Mouse (Mus musculus): Measurements from ENCODE around the gene Iqgap3.

The Iqgap3 gene

GRCm38 (mm10) chr3:88150999-88151364 is 69.2 kb downstream of the Iqgap3 start:
- peaks cover 14% of the 10 kb centered on the region for H3K36me3 ChIP-seq (ENCODE audit: insufficient read depth, low read length)
- TF ChIP-seq CTCF (conservative IDR thresholded peaks at IDR 0.05; ENCODE audit: low read length), result no peak

DNA sequence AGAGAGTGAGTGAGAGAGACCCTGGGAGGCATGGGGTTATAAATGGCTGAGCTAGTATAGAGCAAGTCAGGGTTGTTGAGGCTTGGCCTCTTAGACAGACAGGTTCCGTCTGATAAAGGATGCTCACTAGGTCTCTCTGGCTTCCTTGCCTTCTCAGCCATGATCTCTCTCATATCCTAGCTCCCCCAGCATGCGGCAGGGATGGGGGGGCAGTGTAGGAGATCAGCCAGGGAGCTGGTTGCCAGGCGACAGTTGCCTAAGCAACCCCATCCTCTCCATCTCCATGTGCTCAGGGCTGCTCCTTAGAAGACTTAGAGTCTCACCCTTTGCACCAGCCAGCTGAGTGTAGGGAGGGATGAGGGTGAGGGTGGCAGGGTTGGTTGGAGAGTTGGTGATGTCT is 70.3 kb downstream of the Iqgap3 start:
- no peaks in the 10 kb centered on the region for H3K27me3 ChIP-seq (ENCODE audit: insufficient read depth, low read length)
- TF ChIP-seq NANOG (IDR thresholded peaks at IDR 0.05; ENCODE audit: borderline replicate concordance, low read length), result no peak
- TF ChIP-seq POU5F1 (IDR thresholded peaks at IDR 0.05; ENCODE audit: borderline replicate concordance, low read length), result no peak
- no peak for TF ChIP-seq CTCF (conservative IDR thresholded peaks at IDR 0.05; ENCODE audit: low read length)
- H3K4me1 ChIP-seq (replicated peaks; ENCODE audit: low read depth, low read length), result peaks cover 95% of the 10 kb centered on the region
- peaks cover 25% of the 10 kb centered on the region for H3K36me3 ChIP-seq (ENCODE audit: insufficient read depth, low read length)
- H3K4me3 ChIP-seq (replicated peaks; ENCODE audit: low read length), result no peak overlapping the region
- no peaks in the 10 kb centered on the region for H3K9me3 ChIP-seq (ENCODE audit: low read length)

More at GRCm38 (mm10) chr3:88150999-88151364, 69.2 kb downstream of the Iqgap3 start:
- H3K4me1 ChIP-seq (replicated peaks; ENCODE audit: low read depth, low read length), result peaks cover 95% of the 10 kb centered on the region
- no peaks in the 10 kb centered on the region for H3K9me3 ChIP-seq (ENCODE audit: low read length)
- H3K27me3 ChIP-seq (ENCODE audit: insufficient read depth, low read length), result no peaks in the 10 kb centered on the region
- peak overlapping the region; percentile 55 for H3K4me3 ChIP-seq (replicated peaks; ENCODE audit: low read length)

DNA sequence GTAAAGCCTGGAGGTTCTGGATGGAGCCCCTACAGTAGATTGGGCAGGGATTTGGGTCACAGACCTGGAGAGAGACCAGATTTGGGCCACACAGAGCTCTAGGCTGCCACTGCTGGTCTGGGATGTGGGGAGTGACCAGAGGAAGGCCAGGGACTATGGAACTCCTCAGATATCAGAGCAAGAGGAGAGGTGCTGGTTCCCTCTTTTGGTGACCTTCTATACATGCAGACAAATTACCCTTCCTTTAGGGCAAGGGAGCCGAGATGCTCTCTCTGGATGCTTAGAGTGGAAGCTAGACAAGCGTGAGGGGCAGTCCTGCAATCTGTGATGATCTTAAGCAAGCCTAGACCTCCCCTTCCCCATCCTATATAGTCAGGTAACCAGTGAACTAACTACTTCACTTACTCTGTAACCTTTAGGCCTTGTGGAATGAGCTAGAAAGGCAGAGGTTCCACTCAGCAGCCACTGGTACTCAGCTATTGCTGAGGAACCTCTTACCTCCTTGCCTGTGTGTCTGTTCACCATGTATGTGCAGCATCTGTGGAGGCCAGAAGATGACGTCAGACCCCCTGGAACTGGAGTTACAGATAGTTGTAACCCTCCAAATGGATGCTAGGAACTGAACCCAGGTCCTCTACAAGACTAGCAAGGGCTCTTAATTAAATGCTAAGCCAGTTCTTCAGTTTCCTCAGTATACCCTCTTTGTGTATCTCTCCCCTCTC is 71.7 kb downstream of the Iqgap3 start:
- H3K4me1 ChIP-seq (replicated peaks; ENCODE audit: low read depth, low read length), result peaks cover 92% of the 10 kb centered on the region
- no peak overlapping the region for H3K4me3 ChIP-seq (replicated peaks; ENCODE audit: low read length)
- peaks cover 25% of the 10 kb centered on the region for H3K36me3 ChIP-seq (ENCODE audit: insufficient read depth, low read length)
- H3K9me3 ChIP-seq (ENCODE audit: low read length), result no peaks in the 10 kb centered on the region
- TF ChIP-seq POU5F1 (IDR thresholded peaks at IDR 0.05; ENCODE audit: borderline replicate concordance, low read length) (no peak), NANOG (IDR thresholded peaks at IDR 0.05; ENCODE audit: borderline replicate concordance, low read length) (no peak), CTCF (conservative IDR thresholded peaks at IDR 0.05; ENCODE audit: low read length) (no peak)
- no peaks in the 10 kb centered on the region for H3K27me3 ChIP-seq (ENCODE audit: insufficient read depth, low read length)

GRCm38 (mm10) chr3:88154236-88154635 is 72.5 kb downstream of the Iqgap3 start:
- peaks cover 92% of the 10 kb centered on the region for H3K4me1 ChIP-seq (replicated peaks; ENCODE audit: low read depth, low read length)
- H3K36me3 ChIP-seq (ENCODE audit: insufficient read depth, low read length), result peaks cover 33% of the 10 kb centered on the region
- TF ChIP-seq NANOG (IDR thresholded peaks at IDR 0.05; ENCODE audit: borderline replicate concordance, low read length), result no peak
- H3K4me3 ChIP-seq (replicated peaks; ENCODE audit: low read length), result no peak overlapping the region
- no peaks in the 10 kb centered on the region for H3K9me3 ChIP-seq (ENCODE audit: low read length)
- H3K27me3 ChIP-seq (ENCODE audit: insufficient read depth, low read length), result no peaks in the 10 kb centered on the region

DNA sequence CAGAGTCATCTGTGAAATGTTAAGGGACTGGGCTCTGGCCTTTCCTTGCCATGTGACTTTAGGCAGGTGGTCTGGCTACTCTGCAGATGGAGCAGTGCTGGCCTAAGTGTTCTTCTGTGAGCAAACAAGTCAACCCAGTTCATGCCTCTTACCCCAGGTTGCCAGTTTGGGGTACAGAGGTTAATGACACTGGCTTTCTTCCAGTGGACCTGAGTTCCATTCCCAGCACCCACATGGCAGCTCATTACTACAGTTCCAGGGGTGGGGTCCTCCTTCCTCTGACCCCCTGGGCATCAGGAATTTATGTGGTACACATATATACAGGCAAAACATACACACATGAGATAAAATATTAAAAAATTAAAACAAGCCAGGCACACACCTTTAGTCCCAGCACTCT is 75.0 kb downstream of the Iqgap3 start:
- H3K27me3 ChIP-seq (ENCODE audit: insufficient read depth, low read length), result no peaks in the 10 kb centered on the region
- peaks cover 69% of the 10 kb centered on the region for H3K4me1 ChIP-seq (replicated peaks; ENCODE audit: low read depth, low read length)
- H3K9me3 ChIP-seq (ENCODE audit: low read length), result no peaks in the 10 kb centered on the region
- TF ChIP-seq CTCF (conservative IDR thresholded peaks at IDR 0.05; ENCODE audit: low read length) (no peak), NANOG (IDR thresholded peaks at IDR 0.05; ENCODE audit: borderline replicate concordance, low read length) (no peak), POU5F1 (IDR thresholded peaks at IDR 0.05; ENCODE audit: borderline replicate concordance, low read length) (no peak)
- peaks cover 59% of the 10 kb centered on the region for H3K36me3 ChIP-seq (ENCODE audit: insufficient read depth, low read length)
- no peak overlapping the region for H3K4me3 ChIP-seq (replicated peaks; ENCODE audit: low read length)

GRCm38 (mm10) chr3:88157771-88158597 is 76.2 kb downstream of the Iqgap3 start:
- Histone ChIP-seq H3K27me3 (ENCODE audit: insufficient read depth, low read length) (no peaks in the 10 kb centered on the region), H3K4me1 (replicated peaks; ENCODE audit: low read depth, low read length) (peaks cover 59% of the 10 kb centered on the region), H3K36me3 (ENCODE audit: insufficient read depth, low read length) (peaks cover 70% of the 10 kb centered on the region), H3K4me3 (replicated peaks; ENCODE audit: low read length) (peak overlapping the region; percentile 23), H3K9me3 (ENCODE audit: low read length) (no peaks in the 10 kb centered on the region)
- TF ChIP-seq NANOG (IDR thresholded peaks at IDR 0.05; ENCODE audit: borderline replicate concordance, low read length) (no peak), CTCF (conservative IDR thresholded peaks at IDR 0.05; ENCODE audit: low read length) (peak; percentile 52)

GRCm38 (mm10) chr3:88158991-88159390 is 77.2 kb downstream of the Iqgap3 start:
- no peaks in the 10 kb centered on the region for H3K27me3 ChIP-seq (ENCODE audit: insufficient read depth, low read length)
- TF ChIP-seq NANOG (IDR thresholded peaks at IDR 0.05; ENCODE audit: borderline replicate concordance, low read length) (no peak), POU5F1 (IDR thresholded peaks at IDR 0.05; ENCODE audit: borderline replicate concordance, low read length) (no peak), CTCF (conservative IDR thresholded peaks at IDR 0.05; ENCODE audit: low read length) (no peak)
- H3K9me3 ChIP-seq (ENCODE audit: low read length), result no peaks in the 10 kb centered on the region
- H3K36me3 ChIP-seq (ENCODE audit: insufficient read depth, low read length), result peaks cover 80% of the 10 kb centered on the region
- H3K4me1 ChIP-seq (replicated peaks; ENCODE audit: low read depth, low read length), result peaks cover 51% of the 10 kb centered on the region
- no peak overlapping the region for H3K4me3 ChIP-seq (replicated peaks; ENCODE audit: low read length)

DNA sequence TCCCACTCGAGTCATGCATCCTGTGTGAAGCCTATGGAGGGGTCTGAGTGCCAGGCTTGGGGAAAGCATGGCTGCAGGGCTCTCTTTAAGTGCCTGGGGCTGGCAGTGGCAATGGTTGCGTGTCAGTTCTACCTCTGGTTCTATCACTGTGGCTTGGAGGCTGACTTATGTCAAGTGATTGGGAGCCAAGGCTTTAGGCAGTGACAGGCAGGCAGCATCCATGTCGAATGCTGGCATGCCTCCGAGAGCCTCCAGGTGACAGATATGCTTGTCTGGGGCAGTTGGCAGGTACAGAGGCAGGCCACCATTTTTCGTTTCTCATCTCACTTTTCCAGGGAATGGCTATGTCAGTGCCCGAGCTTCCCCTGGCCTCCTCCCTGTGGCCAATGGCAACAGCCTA is 79.1 kb downstream of the Iqgap3 start:
- Histone ChIP-seq H3K4me3 (replicated peaks; ENCODE audit: low read length) (no peak overlapping the region), H3K27me3 (ENCODE audit: insufficient read depth, low read length) (no peaks in the 10 kb centered on the region), H3K4me1 (replicated peaks; ENCODE audit: low read depth, low read length) (peaks cover 34% of the 10 kb centered on the region), H3K9me3 (ENCODE audit: low read length) (no peaks in the 10 kb centered on the region), H3K36me3 (ENCODE audit: insufficient read depth, low read length) (peaks cover 86% of the 10 kb centered on the region)
- no peak for TF ChIP-seq CTCF (conservative IDR thresholded peaks at IDR 0.05; ENCODE audit: low read length)

GRCm38 (mm10) chr3:88162259-88162658 is 80.5 kb downstream of the Iqgap3 start:
- H3K36me3 ChIP-seq (ENCODE audit: insufficient read depth, low read length), result peaks cover 84% of the 10 kb centered on the region

More at GRCm38 (mm10) chr3:88162259-88162658, 80.5 kb downstream of the Iqgap3 start:
- no peak overlapping the region for H3K4me3 ChIP-seq (replicated peaks; ENCODE audit: low read length)
- no peaks in the 10 kb centered on the region for H3K9me3 ChIP-seq (ENCODE audit: low read length)
- H3K27me3 ChIP-seq (ENCODE audit: insufficient read depth, low read length), result no peaks in the 10 kb centered on the region
- TF ChIP-seq POU5F1 (IDR thresholded peaks at IDR 0.05; ENCODE audit: borderline replicate concordance, low read length), result no peak
- TF ChIP-seq CTCF (conservative IDR thresholded peaks at IDR 0.05; ENCODE audit: low read length), result no peak
- no peak for TF ChIP-seq NANOG (IDR thresholded peaks at IDR 0.05; ENCODE audit: borderline replicate concordance, low read length)
- H3K4me1 ChIP-seq (replicated peaks; ENCODE audit: low read depth, low read length), result peaks cover 22% of the 10 kb centered on the region
